Mouse (Mus musculus) spleen, postnatal 14 days (tissue): ENCODE measurements around the gene Ctcfl.

Experiments used
- DNase-seq, 2 experiments: peaks; one replicate each; pipeline ENCODE4 v3.0.0; 2021 to 2022; ENCODE audit warnings: low spot score in 2 of 2

Gene Ctcfl

DNA sequence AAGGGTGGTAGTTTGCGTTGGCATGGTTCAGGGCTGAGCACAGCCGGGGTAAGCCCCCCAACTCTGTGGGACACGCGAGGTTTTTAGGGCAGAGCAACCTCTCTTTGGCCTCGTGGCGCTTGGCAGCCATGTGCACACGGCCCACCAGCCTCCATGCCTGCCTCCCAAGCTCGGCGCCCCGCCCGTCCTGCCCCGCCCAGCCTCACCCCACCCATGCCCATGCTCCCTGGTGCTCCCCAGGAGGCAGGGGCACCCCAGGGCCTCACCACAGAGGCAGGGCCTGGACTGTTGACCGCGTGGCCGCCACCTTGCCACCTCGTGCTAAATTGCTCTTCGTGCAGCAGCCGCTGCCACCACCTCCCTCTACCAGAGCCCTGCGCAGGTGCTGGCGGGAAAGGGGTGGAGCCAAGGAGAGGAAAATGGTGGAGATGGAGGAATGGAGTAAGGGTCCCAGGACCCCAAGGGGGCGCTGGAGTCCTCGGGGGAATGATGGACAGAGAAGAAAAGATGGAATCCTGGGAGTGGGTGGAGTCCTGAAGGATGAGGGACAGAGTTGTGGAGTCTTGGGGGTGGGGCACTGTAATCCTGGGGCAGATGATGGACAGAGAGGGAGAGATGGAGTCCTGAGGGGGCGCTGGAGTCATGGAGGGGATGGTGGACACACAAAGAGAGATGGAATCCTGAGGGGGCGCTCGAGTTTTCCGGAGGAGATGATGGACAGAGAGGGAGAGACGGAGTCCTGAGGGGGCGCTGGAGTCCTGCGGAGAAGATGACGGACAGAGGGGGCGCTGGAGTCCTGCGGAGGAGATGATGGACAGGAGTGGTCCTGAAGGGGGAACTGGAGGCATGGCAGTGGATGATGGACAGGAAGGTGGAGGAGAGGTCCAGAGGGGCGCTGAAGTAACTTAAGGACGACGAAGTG, at the start of gene Ctcfl:
Ctcfl (minus strand) TSS at position 503 of the 922 bp plus-strand sequence.
- no peak for DNase-seq

DNA sequence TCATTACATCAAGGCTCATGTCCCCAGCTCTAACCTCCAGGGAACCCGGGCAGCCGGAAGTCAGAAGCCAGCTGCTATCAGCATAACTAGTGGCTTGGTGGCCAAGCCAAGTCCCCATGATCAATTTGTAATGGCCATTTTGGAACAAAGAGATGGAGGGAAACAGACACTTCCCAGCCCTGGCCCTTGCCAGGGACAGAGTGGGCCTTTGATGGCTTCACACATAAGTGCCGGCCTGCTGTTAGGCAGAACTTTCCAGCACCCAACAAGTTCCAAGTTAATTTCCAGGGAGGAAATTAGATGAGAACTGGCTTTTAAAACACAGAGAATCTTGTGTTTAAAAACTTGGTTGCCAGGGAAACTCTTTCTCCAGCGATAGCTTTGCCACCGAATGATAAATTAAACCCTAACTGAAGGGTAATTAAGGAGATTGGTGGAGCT, 49.1 kb upstream of the Ctcfl start:
- no peak for DNase-seq

GRCm38 (mm10) chr2:173165357-173165756, 46.0 kb upstream of the Ctcfl start:
- DNase-seq = no peak

DNA sequence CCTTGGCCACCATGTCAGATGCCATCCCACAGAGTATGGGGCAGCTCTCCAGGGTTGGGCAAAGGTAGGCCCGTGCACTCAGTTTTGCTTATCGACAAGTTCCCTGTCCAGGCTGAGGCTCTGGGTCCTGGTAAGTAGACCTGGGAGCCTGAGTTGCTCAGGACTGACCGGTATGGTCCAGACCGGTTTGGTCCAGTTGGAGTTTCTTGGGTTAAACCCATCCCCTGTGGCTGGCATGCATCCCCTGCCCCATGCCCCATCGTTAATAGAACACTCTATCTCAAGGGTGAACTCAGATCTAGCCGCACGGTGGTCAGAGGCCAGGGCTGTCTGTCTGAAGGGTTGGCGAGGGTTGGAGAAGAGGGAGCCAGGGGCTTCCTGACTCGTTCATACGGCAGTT, 45.6 kb upstream of the Ctcfl start:
- DNase-seq = no peak

GRCm38 (mm10) chr2:173164358-173164757, 45.0 kb upstream of the Ctcfl start:
- DNase-seq = no peak

- no peak for DNase-seq
These were observed 44.1 kb upstream of the Ctcfl start for GRCm38 (mm10) chr2:173163380-173163779.

- DNase-seq = peak in 1 of 2 experiments; percentile 41
These were observed 40.3 kb upstream of the Ctcfl start for GRCm38 (mm10) chr2:173159354-173160311.

- no peak for DNase-seq
These were observed 39.2 kb upstream of the Ctcfl start for GRCm38 (mm10) chr2:173158390-173159055.

DNA sequence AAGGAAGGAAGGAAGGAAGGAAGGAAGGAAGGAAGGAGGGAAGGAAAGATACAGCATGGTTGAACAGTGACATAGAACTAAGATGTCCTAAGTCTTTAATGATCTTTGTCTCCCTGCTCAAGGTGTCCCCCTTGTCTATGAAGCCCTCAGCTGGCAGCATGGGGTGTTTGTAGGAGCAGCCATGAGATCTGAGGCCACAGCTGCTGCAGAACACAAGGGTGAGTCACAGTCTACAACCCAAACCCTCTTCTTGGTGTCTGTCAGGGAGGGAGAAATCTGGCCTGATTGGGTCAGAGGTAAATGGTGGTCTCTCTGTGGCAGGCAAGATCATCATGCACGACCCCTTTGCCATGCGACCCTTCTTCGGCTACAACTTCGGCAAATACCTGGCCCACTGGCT, 38.5 kb upstream of the Ctcfl start:
- DNase-seq = no peak

DNA sequence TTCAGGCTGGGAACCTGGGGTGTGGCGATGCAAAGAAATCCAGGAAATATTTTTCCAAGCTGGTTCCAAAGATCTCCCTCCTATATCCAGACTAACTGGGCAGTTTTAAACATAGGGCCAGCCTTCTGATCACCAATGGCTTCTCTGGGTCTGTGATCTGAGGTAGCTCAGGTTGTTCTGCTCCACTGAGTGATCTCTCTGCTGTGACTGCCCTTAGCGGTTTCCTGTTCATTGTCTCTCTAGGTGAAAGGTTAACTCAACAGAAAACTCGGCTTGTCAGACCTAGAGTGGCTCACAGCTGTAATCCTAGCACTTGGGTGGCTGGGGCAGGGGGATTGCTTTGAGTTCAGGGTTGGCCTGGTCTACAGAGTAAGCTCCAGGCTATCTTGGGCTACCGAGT, 38.1 kb upstream of the Ctcfl start:
- no peak for DNase-seq

DNA sequence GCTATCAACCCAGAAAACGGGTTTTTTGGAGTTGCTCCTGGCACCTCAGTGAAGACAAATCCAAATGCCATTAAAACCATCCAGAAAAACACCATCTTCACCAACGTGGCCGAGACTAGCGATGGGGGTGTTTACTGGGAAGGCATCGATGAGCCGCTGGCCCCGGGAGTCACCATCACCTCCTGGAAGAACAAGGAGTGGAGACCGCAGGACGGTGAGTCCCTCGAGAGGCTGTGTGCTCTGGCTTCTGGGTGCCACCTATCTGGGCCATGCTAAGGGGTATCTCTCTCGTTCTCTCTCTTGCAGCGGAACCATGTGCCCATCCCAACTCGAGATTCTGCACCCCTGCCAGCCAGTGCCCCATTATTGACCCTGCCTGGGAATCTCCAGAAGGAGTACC, 37.6 kb upstream of the Ctcfl start:
- no peak for DNase-seq

- no peak for DNase-seq
These were observed 36.6 kb upstream of the Ctcfl start for GRCm38 (mm10) chr2:173155907-173156306.

GRCm38 (mm10) chr2:173154962-173155361, 35.6 kb upstream of the Ctcfl start:
- DNase-seq = no peak

- no peak for DNase-seq
These were observed 35.2 kb upstream of the Ctcfl start for GRCm38 (mm10) chr2:173154513-173154912.

- DNase-seq = no peak
These were observed 33.9 kb upstream of the Ctcfl start for GRCm38 (mm10) chr2:173153266-173153665.

DNA sequence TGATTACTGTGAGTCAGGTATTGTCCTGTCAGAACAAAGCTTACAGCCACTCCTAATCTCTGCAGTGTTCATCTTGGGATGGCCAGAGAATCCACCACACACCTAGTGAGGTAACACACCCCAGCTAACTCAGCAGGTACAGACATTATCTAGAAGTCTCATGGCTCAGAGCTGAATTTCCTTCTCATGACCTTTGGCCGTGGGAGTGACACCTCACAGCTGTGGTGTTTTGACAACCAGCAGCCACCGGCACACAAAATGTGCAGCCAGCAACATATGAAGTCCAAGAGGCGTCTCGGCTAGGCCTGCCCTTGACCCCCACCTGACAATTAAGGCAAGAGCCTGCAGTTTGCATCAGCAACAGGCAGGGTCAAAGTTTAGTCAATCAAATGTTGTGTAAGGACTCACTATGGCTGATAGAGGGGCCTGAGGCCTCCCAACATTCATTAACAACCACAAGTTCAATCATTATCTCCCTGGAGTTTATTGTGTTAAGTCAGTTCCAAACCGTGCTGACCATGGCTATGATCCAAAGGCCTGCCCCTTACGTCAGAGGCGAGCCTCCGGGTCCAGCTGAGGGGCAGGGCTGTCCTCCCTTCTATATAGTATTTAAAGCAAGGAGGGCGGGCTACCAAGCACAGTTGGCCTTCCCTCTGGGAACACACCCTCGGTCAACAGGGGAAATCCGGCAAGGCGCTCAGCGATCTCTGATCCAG, 33.3 kb upstream of the Ctcfl start, which contains the start of gene Pck1:
Pck1 (plus strand) TSS at position 613 of the 716 bp plus-strand sequence.
- no peak for DNase-seq

DNA sequence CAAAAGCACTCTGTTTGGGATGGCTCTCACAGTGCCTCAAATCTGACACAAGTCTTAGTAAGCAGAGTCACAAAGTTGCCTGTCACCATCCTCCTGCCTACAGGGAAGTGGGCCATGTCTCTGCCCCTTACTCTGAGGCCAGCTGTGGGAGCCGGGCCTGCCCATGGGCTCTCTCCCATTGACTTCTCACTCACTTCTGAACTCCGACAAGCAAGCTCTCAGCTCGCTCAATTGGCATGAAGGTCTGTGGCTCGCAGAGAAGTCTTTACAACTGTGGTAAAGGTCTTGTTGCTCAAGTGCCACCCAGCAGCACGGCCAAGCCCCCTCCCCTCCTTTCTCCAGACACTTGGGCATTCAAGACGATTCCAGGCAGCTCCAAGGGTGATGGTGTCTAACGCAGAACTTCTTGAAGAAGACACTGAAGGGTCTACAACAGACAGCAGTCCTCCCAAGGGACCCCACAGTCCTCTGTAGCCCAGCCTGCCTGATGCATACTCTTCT, 32.5 kb upstream of the Ctcfl start:
- DNase-seq = no peak

- no peak for DNase-seq
These were observed 32.0 kb upstream of the Ctcfl start for GRCm38 (mm10) chr2:173151352-173151751.

GRCm38 (mm10) chr2:173148001-173148400, 28.7 kb upstream of the Ctcfl start:
- no peak for DNase-seq

DNA sequence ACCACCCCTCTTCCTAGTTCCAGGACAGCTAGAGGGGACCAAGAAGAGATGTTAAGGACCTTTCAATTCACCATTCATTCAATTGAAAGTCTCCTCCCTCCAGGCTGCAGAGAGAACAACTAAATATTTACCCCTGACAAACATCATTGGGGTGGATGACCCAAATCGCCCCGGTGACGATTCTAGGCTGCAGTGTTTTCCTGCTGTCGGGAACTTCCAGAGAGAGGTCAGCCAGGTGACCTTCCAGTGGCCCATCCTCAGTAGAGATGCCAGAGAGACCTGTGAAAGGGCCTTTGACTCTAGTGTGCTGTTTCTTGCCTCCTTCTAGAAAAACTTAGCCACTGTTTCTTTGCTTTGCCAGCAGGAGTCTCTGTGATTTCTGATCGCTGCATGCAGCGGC, 27.4 kb upstream of the Ctcfl start:
- DNase-seq = no peak

DNA sequence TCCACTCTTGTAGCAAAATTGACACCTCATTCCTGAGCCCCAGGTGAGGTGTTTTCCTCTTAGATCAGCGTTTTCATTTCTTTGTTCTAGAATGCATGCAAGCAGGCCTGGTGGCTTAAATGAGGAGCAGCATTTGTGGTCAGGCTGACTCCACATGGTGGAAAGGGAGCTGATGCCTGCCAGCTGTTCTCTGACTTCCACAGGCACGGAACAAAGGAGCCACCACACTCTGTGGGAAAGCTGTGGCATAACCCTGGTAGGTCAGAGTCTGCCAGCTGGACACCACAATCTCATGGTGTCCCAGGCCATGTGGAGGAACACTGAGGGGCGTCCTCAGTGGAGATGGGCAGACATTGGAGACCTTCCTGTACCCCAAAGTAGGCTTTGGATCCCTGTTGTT, 26.5 kb upstream of the Ctcfl start:
- DNase-seq = no peak
